Mouse (Mus musculus): Measurements from ENCODE around the gene Stum. TPM values are rescaled to one million over a fixed set of nuclear protein-coding genes. Genes with fewer than 3 reads are reported as not detected.

Stum gene
- polyA plus RNA-seq, 1 experiment from 2014 or later, result 4.3 TPM

- peak overlapping the region; percentile 67 for H3K4me2 ChIP-seq
- ATAC-seq (ENCODE audit: low FRiP score), result no peak
- peak overlapping the region; percentile 71 for H3K27ac ChIP-seq
- H3K27me3 ChIP-seq, result no peaks in the 10 kb centered on the region
- no peaks in the 10 kb centered on the region for H3K9me3 ChIP-seq
- H3K36me3 ChIP-seq, result no peaks in the 10 kb centered on the region
- H3K4me3 ChIP-seq, result peak overlapping the region; percentile 37
- H3K4me1 ChIP-seq (replicated peaks), result peaks cover 17% of the 10 kb centered on the region
- H3K9ac ChIP-seq, result 0 out of 2 replicates have a peak overlapping the region, but pooled peaks have one; percentile 30
- WGBS, result 17% methylated on average over 11 of the region's 11 CpGs
These were observed 95.4 kb downstream of the Stum start for GRCm38 (mm10) chr1:180387750-180388480.

- ATAC-seq (ENCODE audit: low FRiP score), result peak; percentile 97
- Histone ChIP-seq H3K4me2 (peak overlapping the region; percentile 67), H3K36me3 (no peaks in the 10 kb centered on the region), H3K9ac (peak overlapping the region; percentile 65), H3K9me3 (no peaks in the 10 kb centered on the region), H3K4me3 (peak overlapping the region; percentile 37), H3K27me3 (no peaks in the 10 kb centered on the region), H3K27ac (peak overlapping the region; percentile 71), H3K4me1 (replicated peaks) (peaks cover 21% of the 10 kb centered on the region)
- WGBS, result under 1% methylated on average over 27 of the region's 27 CpGs
These were observed 96.2 kb downstream of the Stum start for GRCm38 (mm10) chr1:180386951-180387749.

GRCm38 (mm10) chr1:180385308-180385707, 98.0 kb downstream of the Stum start:
- no peaks in the 10 kb centered on the region for H3K36me3 ChIP-seq
- ATAC-seq (ENCODE audit: low FRiP score), result no peak
- WGBS, result 90% methylated on average over 6 of the region's 6 CpGs
- peaks cover 23% of the 10 kb centered on the region for H3K4me1 ChIP-seq (replicated peaks)
- H3K4me3 ChIP-seq, result no peak overlapping the region
- H3K27ac ChIP-seq, result no peak overlapping the region
- H3K9ac ChIP-seq, result no peak overlapping the region
- no peaks in the 10 kb centered on the region for H3K27me3 ChIP-seq
- no peak overlapping the region for H3K4me2 ChIP-seq
- H3K9me3 ChIP-seq, result no peaks in the 10 kb centered on the region

- no peak overlapping the region for H3K4me3 ChIP-seq
- H3K4me1 ChIP-seq (replicated peaks), result peaks cover 23% of the 10 kb centered on the region
- no peak overlapping the region for H3K9ac ChIP-seq
- ATAC-seq (ENCODE audit: low FRiP score), result no peak
- H3K9me3 ChIP-seq, result no peaks in the 10 kb centered on the region
- 66% methylated on average over 10 of the region's 10 CpGs for WGBS
- H3K36me3 ChIP-seq, result no peaks in the 10 kb centered on the region
- H3K4me2 ChIP-seq, result no peak overlapping the region
- H3K27me3 ChIP-seq, result no peaks in the 10 kb centered on the region
- no peak overlapping the region for H3K27ac ChIP-seq
These were observed 98.8 kb downstream of the Stum start for GRCm38 (mm10) chr1:180384486-180384885.

- Histone ChIP-seq H3K9me3 (no peaks in the 10 kb centered on the region), H3K36me3 (no peaks in the 10 kb centered on the region), H3K27ac (no peak overlapping the region), H3K4me1 (replicated peaks) (peaks cover 23% of the 10 kb centered on the region), H3K9ac (no peak overlapping the region), H3K27me3 (no peaks in the 10 kb centered on the region), H3K4me2 (no peak overlapping the region), H3K4me3 (no peak overlapping the region)
- ATAC-seq (ENCODE audit: low FRiP score), result no peak
- WGBS, result 93% methylated on average over 8 of the region's 8 CpGs
These were observed 99.4 kb downstream of the Stum start for GRCm38 (mm10) chr1:180383884-180384283.

Other genes with a start within 250 kb of the Stum start
- 11.5 and 12.3 TPM in 2 replicates for gene Psen2, start 220.1 kb downstream of the Stum start, polyA plus RNA-seq (2015; fragmentation: Nextera tagmentation; extraction: Ambion mirVana)
- 2.6 and 3.4 TPM in 2 replicates for gene Itpkb, start 153.0 kb downstream of the Stum start, polyA plus RNA-seq (2015; fragmentation: Nextera tagmentation; extraction: Ambion mirVana)
- 113 and 120 TPM in 2 replicates for gene Parp1, start 85.4 kb upstream of the Stum start, polyA plus RNA-seq (2015; fragmentation: Nextera tagmentation; extraction: Ambion mirVana)
- gene Lin9, start 157.6 kb upstream of the Stum start, polyA plus RNA-seq (2015; fragmentation: Nextera tagmentation; extraction: Ambion mirVana), result 12.2 and 13.8 TPM in 2 replicates
- gene Mixl1, start 213.5 kb upstream of the Stum start, polyA plus RNA-seq (2015; fragmentation: Nextera tagmentation; extraction: Ambion mirVana), result 0.08 TPM in 1 of 2 replicates, not detected in the other
- gene Acbd3, start 242.5 kb upstream of the Stum start, polyA plus RNA-seq (2015; fragmentation: Nextera tagmentation; extraction: Ambion mirVana), result 24.5 and 24.9 TPM in 2 replicates